Mouse (Mus musculus) yolk sac, embryonic 10.5 days (tissue): ENCODE measurements around the gene Myo16.

Experiments
- DNase-seq: peaks from one replicate; pipeline ENCODE4 v3.0.0-alpha.2; 2017; ENCODE audit warnings: low spot score

Gene Myo16

GRCm38 (mm10) chr8:10414684-10415212 is 261.0 kb downstream of the Myo16 start:
- DNase-seq = peak; percentile 45

DNA sequence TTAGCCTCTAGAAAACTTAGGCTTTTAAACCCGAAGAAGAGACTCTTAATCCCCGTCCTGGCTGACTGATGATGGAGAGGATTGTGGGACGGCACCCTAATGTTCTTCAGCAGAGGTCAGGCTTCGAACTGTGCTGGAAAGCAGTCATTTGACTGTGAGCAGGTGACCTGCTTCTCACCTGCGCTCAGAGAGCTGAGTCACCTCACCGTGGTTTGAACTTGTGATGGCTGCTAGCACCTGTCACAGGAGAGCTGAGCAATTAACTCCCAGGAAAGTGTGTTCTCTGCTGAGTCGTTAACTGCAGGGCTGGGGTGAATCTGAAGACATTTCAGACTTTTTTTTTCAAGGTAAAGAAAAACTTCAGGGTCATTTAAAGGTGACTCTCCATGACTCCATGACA is 261.6 kb downstream of the Myo16 start:
- no peak for DNase-seq

DNA sequence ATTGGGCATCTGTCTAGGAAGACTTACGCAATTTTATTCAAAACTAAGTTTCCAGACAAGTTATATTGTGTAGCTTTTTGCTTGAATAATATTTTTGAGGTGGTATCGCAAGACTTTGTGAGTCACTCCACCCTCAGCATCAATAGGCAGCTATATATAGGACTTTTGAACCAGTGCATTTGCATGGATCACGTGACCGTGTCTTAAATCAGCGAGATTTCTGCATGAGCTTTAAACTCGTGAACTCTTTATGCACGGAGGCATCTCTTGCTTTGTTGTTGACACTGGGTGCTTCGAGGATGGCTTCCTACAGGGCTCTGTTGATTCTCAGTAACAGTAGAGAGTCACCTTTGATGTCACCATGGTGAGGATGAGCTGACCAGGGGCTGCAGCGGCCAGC is 262.2 kb downstream of the Myo16 start:
- DNase-seq = no peak

DNA sequence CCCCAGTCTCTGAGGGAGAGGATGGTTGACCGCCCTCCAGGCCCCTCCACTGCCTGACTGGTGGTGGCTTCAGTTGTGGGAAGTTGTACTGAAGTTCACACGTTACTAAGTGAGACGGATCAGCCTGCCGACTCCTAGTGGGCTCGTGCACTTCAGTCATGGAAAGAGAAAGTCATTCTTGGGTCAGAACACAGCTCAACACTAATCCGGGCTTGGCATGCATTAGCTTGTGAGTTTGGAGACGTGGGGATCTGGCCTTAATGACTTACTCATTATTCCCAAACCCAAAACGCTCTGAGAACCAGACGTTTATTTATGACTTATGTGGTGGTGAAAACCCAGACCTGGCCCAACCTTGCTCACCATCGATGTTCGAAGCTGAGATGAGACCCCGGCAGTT is 263.1 kb downstream of the Myo16 start:
- no peak for DNase-seq

- DNase-seq = no peak
These were observed 263.6 kb downstream of the Myo16 start for GRCm38 (mm10) chr8:10417281-10417680.

- no peak for DNase-seq
These were observed 264.3 kb downstream of the Myo16 start for GRCm38 (mm10) chr8:10418013-10418412.

GRCm38 (mm10) chr8:10418971-10419370 is 265.3 kb downstream of the Myo16 start:
- DNase-seq = no peak

DNA sequence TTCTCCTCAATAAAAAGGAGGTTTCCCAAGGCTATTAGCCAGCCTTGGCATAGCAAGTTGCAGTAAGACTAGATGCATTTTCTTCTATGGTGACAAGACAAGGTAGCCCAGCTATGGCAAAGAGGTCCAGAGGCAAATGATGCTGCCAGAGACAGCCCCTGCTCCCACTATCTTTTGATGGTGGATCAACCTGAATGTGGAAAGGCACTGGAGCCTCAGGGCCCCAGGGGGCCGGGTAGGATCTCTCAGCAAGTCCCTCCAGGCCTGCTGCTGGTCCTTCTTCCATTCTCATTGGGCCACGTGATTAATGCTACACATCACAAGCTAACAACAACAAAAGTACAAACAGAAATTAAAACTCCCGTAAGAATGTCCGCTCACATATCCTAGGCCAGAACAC is 266.0 kb downstream of the Myo16 start:
- no peak for DNase-seq

DNA sequence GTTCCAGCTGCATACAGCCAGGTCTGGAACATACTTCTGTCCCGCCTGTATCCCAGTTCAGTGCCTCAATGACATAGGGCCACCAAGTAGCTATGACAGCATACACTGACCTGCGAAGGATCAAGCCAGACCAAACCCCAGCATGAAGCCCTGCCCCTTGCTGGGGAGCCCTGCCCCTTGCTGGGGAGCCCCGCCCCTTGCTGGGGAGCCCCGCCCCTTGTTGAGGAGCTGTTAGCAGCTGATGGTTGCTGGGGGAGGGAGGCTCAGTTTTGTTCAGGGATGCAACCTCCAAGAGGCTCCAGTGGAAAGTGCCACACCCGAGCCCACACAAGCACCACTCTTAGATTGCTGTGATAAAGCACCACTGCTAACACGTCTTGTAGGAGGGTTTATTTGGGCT is 266.8 kb downstream of the Myo16 start:
- no peak for DNase-seq

- DNase-seq = no peak
These were observed 267.9 kb downstream of the Myo16 start for GRCm38 (mm10) chr8:10421516-10422090.

- DNase-seq = no peak
These were observed 281.8 kb downstream of the Myo16 start for GRCm38 (mm10) chr8:10435492-10435891.

GRCm38 (mm10) chr8:10438772-10439171 is 285.1 kb downstream of the Myo16 start:
- DNase-seq = peak; percentile 37

GRCm38 (mm10) chr8:10439595-10440453 is 286.1 kb downstream of the Myo16 start:
- no peak for DNase-seq

DNA sequence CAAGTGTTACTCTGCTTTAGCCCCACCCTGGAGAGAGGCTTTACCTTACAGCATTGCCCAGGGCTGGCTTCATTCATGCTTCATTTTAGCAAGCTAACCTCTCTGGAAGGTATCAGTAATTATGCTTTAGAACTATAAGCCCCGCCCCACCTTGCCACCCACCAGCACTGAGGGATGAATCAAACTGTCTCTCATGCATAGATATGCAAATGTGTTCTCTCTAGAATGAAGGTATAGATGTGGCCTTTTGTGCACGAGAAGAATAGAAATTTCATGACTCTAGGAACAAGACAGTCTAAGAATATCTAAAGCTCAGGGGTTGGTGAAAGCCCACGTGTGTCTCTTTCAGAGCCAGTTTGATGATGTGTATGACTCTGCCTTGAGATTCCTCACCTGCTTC is 288.9 kb downstream of the Myo16 start:
- DNase-seq = no peak

DNA sequence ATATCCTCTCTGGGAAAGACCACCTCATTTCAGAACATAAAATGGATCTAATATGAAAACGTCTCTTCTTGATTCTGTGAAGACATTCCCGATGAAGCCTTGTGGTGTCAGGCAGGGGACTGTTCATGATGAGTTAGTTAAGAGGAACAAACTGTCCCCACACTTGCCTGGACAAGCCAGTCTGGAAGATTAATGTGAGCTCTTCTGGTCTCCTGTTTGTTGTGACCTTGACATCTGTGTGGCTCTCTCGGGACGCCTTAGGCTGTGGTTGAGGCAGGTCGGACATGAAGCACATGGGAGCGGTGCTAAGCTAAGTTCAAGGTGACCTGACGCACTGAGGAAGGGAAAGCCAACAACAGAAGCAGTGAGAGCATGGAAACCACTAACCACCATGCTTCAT is 291.3 kb downstream of the Myo16 start:
- no peak for DNase-seq

DNA sequence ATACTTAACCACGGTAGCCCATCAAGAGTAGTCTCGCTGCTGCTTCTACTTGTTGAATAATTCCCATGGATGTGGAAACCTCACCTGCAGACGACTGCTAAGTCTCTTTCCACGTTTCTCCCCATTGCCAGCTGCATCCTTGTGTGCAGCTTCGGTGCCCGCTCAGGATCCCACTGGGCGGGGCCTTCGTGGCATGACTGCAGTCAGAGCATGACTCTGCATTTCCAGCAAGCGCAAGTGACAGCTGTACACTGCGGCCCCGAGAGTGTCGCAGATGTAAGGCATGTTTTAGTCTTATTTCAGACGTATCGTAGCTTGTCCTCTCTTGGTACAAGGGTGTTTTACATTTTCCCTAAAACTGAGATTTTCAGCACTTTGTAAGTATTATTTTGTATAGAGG is 294.8 kb downstream of the Myo16 start:
- DNase-seq = no peak

GRCm38 (mm10) chr8:10453046-10453445 is 299.3 kb downstream of the Myo16 start:
- no peak for DNase-seq

DNA sequence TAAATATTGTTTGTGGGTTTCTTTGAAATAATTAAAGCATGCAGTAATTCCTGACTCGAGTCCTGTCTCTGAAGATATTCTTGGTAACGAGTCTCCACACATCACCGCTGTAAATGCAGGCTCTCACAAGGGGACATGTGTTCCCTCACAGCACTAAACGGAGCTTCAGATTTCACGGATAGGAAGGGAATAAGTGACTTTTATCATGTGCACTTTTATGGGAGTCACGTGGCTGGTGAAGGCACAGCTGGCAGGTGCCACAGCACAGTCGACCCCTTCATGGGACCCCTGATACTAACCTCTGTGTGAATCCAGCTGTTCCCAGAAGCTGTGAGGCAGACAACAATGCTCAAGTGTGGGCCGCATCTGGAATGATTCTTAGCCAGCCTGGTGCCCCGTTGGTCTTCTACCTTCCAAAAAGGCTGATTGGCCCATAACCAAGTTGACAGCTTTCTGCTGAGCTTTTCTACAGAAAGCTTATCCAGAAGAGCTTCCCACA is 304.5 kb downstream of the Myo16 start:
- no peak for DNase-seq

DNA sequence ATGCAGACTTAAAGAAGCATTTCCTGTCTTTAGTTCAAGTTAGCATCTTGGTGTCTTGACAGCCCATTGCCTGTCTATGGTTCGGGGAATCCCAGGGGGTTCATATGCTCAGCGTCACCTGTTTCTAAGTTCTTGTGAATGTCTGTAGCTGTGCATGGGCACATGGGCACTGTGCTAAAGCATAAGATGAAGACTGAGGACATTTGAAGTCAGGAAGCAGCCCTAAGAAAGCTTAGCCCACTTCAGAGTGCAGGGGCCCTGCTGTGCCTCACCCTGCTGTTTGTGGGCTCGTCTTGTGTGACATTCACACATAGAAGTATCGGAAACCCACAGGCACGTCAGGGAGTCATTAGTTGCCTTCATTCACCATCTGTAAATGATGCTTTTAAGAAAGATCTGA is 308.6 kb downstream of the Myo16 start:
- no peak for DNase-seq

- DNase-seq = peak; percentile 14
These were observed 314.8 kb downstream of the Myo16 start for GRCm38 (mm10) chr8:10468490-10468889.

GRCm38 (mm10) chr8:10469658-10470057 is 315.9 kb downstream of the Myo16 start:
- DNase-seq = no peak

DNA sequence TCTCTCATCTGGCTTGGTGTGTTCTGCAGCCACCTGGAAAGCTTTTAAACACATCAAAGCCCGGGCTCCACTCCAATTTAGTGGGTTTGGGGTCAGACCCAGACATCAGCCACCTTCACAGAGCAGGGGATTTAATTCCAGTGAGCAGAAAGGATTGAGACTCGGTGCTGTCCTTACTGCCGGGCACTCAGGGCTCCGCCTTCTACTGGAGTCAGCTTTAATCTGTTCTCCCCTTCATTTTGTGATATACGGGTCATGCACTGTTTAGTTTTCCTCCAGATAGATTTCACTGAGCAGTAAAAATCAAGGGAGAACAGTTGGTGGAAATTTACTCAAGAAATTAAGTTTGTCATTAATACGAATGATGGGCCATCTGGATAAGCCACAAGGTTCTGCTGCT is 316.6 kb downstream of the Myo16 start:
- DNase-seq = no peak

DNA sequence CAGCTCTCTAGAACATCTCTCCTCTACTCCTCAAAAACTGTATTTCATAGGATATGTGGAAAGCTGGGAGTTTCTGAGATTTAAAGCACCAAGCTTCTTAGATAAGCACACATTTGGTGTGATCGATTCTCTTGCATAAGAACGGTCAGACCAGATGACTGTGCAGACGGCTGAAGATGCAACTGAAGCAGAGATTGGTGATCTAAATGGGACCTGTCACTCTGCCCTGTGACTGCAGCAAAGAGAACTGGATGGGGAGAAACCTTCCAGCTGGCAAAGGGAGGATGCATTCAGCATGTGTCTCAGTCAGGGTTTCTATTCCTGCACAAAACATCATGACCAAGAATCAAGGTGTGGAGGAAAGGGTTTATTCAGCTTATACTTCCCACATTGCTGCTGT is 318.7 kb downstream of the Myo16 start:
- DNase-seq = no peak
